Mouse (Mus musculus): ENCODE results near the gene Bcl10. TPM values are rescaled to one million over a fixed set of nuclear protein-coding genes. Genes with fewer than 3 reads are reported as not detected.
A peak's percentile ranks its signal among the peaks of the same experiment; 100 is the strongest.

Gene Bcl10
- polyA plus RNA-seq, 1 experiment from 2014 or later, result 44.0 TPM

DNA sequence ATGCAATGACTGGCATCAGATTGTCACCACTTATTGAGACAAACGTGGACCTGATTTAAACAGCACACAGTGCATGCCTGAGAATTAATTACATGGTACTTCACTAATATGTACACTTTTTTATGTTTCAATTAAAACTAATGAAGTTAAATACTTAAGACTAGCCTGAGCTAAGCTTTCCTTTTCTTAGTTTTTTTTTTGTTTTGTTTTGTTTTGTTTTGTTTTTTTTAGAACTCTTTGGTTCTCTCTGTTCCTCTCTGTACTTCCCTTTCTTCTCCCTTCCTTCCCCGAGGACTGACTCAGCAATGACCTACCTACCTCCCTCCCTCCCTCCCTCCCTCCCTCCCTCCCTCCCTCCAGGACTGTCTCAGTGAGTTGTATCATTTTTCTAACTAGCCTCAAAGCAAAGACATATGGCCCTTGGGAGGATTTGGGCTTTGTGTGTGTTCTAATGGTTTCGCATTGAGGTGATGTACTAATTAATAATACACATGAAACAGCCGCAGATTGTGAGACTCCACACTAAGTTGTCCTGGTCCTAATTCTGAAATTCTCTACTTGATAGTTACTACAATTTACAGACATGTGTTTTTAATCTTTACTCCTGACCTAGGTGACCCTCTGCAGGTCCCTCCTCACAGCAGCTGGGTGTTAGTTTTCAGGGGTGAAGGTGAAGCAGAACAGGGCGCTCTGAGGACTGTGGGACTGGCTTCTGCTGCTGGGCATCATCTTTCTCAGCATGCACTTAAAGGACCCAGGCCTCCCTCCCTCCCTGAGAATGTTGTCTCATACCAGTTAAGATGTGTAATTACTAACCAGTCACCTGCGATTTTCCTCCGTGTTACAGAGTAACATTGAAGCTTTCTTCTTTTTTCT is 7.2 kb downstream of the Bcl10 start:
- no peak for ATAC-seq (ENCODE audit: insufficient number of reproducible peaks, insufficient read depth, low FRiP score, low read depth)
- Histone ChIP-seq H3K9me3 (ENCODE audit: control insufficient read depth, low read length) (no peaks in the 10 kb centered on the region), H3K4me2 (ENCODE audit: low read length) (no peak overlapping the region), H3K36me3 (ENCODE audit: control insufficient read depth, insufficient read depth, low read length) (peaks cover 68% of the 10 kb centered on the region), H3K4me3 (ENCODE audit: control insufficient read depth in 1 of 2, insufficient read depth in 1 of 2, low read depth in 1 of 2, low read length in 2 of 2) (no peak overlapping the region), H3K4me1 (ENCODE audit: control insufficient read depth in 2 of 2, insufficient read depth in 2 of 2, low read length in 2 of 2) (peaks cover 0 to 13% of the 10 kb centered on the region in 2 experiments; a peak in 3 of 4 replicates), H3K9ac (ENCODE audit: low read length) (no peak overlapping the region), H3K27me3 (ENCODE audit: control insufficient read depth, insufficient read depth, low read length) (no peaks in the 10 kb centered on the region), H3K27ac (replicated peaks in 1 of 2; ENCODE audit: control insufficient read depth in 1 of 2, insufficient read depth in 1 of 2, low read depth in 2 of 2, low read length in 2 of 2) (no peak overlapping the region)
- WGBS, result 75% methylated on average over 7 of the region's 7 CpGs

DNA sequence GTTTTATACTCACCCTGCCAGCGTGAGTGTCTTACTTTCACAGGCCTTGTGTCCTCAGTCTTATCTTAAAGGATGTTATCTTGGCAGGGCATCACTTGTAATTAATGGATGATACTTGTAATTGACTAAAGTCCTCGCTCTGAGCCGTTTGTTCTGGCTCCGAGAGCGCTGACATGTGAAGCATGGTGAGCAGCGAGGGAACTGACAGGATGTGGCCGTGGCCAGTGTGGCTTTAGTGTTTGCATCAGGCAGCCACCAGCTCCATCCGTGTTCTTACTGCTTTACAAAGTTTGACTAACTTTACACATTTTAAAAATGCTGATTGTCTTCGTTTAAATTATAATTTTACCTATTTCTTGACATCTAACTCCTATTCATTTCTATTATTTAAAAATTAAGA is 11.2 kb downstream of the Bcl10 start:
- Histone ChIP-seq H3K4me1 (ENCODE audit: control insufficient read depth in 2 of 2, insufficient read depth in 2 of 2, low read length in 2 of 2) (peaks cover 2% of the 10 kb centered on the region in 2 experiments; a peak in 3 of 4 replicates), H3K27ac (replicated peaks in 1 of 2; ENCODE audit: control insufficient read depth in 1 of 2, insufficient read depth in 1 of 2, low read depth in 2 of 2, low read length in 2 of 2) (no peak overlapping the region), H3K36me3 (ENCODE audit: control insufficient read depth, insufficient read depth, low read length) (peaks cover 58% of the 10 kb centered on the region), H3K4me2 (ENCODE audit: low read length) (no peak overlapping the region), H3K9ac (ENCODE audit: low read length) (no peak overlapping the region; the same call in 1 of the 2 replicates), H3K9me3 (ENCODE audit: control insufficient read depth, low read length) (no peaks in the 10 kb centered on the region), H3K4me3 (ENCODE audit: control insufficient read depth in 1 of 2, insufficient read depth in 1 of 2, low read depth in 1 of 2, low read length in 2 of 2) (no peak overlapping the region), H3K27me3 (ENCODE audit: control insufficient read depth, insufficient read depth, low read length) (no peaks in the 10 kb centered on the region)
- 71% methylated on average over 9 of the region's 9 CpGs for WGBS
- no peak for ATAC-seq (ENCODE audit: insufficient number of reproducible peaks, insufficient read depth, low FRiP score, low read depth)

DNA sequence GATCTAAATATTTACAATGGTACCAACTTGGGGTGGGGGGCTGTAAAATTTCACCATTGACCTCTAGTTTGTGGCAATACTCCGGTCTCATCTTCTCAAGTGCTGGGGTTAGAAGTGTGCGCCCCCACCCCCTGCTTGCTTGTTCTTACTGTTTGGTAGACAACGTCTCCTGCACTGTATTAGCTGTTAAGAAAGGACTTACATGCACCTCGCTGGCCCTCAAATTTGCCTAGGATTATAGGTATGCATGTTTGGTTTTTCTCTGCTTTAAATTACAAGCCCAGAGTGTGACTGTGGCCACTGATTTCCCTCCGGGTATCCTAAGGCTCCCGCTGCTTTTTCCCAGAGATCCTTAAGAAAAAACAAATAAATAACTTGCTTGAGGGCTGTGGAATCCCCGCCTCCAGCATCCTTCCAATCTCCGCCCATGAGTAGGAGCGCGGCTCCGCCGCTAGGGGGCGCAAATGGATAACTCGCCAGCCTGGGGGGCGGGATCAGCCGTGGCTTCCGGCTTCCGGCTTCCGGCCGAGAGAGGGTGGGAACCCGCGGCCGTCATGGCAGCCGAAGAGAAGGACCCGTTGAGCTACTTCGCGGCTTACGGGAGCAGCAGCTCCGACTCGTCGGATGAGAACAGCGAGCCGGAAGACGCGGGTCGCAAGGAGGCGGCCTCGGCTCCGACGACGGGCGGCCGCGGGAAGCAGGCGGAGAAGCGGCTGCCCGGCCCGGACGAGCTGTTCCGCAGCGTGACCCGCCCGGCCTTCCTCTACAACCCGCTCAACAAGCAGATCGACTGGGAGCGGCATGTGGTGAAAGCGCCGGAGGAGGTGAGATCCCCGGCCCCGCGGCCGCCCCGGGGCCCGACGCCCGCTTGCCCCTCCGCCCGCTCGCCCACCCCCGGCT is 15.2 kb downstream of the Bcl10 start, which contains the start of gene 2410004B18Rik:
Gene 2410004B18Rik, plus strand, starts transcription at position 510 of the 900 bp plus-strand sequence.
- Histone ChIP-seq H3K9ac (ENCODE audit: low read length) (peak within 1 kb of the TSS; percentile 97), H3K27me3 (ENCODE audit: control insufficient read depth, insufficient read depth, low read length) (no peaks in the 10 kb centered on the region), H3K9me3 (ENCODE audit: control insufficient read depth, low read length) (no peaks in the 10 kb centered on the region), H3K4me3 (ENCODE audit: control insufficient read depth in 1 of 2, insufficient read depth in 1 of 2, low read depth in 1 of 2, low read length in 2 of 2) (peak within 1 kb of the TSS; percentile 79 to 99), H3K27ac (replicated peaks in 1 of 2; ENCODE audit: control insufficient read depth in 1 of 2, insufficient read depth in 1 of 2, low read depth in 2 of 2, low read length in 2 of 2) (peak within 1 kb of the TSS; percentile 18 to 58; a peak in 3 of 4 replicates), H3K4me2 (ENCODE audit: low read length) (peak within 1 kb of the TSS; percentile 88), H3K4me1 (ENCODE audit: control insufficient read depth in 2 of 2, insufficient read depth in 2 of 2, low read length in 2 of 2) (peaks cover 13 to 23% of the 10 kb centered on the region in 2 experiments), H3K36me3 (ENCODE audit: control insufficient read depth, insufficient read depth, low read length) (peaks cover 49% of the 10 kb centered on the region)
- 1% methylated on average over 65 of the region's 70 CpGs for WGBS
- ATAC-seq (ENCODE audit: insufficient number of reproducible peaks, insufficient read depth, low FRiP score, low read depth), result peak; percentile 91

DNA sequence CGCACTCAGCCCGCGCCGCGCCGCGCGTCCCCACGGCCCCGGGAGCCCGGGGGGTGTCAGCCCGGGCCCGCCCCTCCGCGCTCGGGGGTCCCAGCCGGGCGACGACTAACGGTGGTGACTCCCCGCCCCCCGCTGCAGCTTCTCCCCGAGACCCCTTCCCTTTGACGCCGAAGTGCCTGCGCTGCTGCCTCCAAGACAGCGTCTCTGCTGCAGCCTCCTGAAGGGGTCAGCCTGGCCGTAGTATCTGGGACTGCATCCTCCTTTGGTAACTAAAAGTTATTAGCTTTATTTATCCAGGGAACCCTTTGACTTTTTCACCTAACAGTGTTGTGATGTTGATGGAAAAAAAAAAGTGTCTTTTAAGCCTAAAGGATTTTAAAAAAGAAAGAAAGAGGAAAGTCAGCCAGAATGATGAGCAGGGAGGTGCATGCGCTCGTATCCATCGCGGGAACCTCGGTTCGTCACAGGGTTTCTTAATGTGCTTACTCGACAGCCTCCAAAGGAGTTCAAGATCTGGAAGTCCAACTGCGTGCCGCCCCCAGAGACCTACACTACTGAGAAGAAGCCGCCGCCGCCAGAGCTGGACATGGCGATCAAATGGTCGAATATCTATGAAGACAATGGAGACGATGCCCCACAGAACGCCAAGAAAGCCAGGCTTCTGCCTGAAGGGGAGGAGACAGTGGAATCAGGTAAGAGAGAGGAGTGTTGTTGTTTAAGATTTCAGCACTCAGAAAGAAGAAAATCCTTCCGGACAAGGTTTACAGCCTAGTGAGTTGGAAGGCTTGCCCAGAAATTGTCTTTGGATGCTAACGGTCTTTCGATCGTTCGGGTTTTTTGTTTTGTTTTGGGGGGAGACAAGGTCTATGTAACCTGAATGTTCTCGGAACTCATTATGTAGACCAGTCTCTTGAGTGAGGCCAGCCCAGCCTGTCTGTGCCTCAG is 16.1 kb downstream of the Bcl10 start:
- Histone ChIP-seq H3K36me3 (ENCODE audit: control insufficient read depth, insufficient read depth, low read length) (peaks cover 49% of the 10 kb centered on the region), H3K4me3 (ENCODE audit: control insufficient read depth in 1 of 2, insufficient read depth in 1 of 2, low read depth in 1 of 2, low read length in 2 of 2) (peak overlapping the region; percentile 79 to 99), H3K9me3 (ENCODE audit: control insufficient read depth, low read length) (no peaks in the 10 kb centered on the region), H3K4me1 (ENCODE audit: control insufficient read depth in 2 of 2, insufficient read depth in 2 of 2, low read length in 2 of 2) (peaks cover 13 to 23% of the 10 kb centered on the region in 2 experiments), H3K4me2 (ENCODE audit: low read length) (peak overlapping the region; percentile 88), H3K9ac (ENCODE audit: low read length) (peak overlapping the region; percentile 97), H3K27me3 (ENCODE audit: control insufficient read depth, insufficient read depth, low read length) (no peaks in the 10 kb centered on the region), H3K27ac (replicated peaks in 1 of 2; ENCODE audit: control insufficient read depth in 1 of 2, insufficient read depth in 1 of 2, low read depth in 2 of 2, low read length in 2 of 2) (peak overlapping the region in 1 of 2 experiments; percentile 58; a peak in 2 of 4 replicates)
- 16% methylated on average over 50 of the region's 50 CpGs for WGBS
- no peak; the same call in 1 of the 2 replicates for ATAC-seq (ENCODE audit: insufficient number of reproducible peaks, insufficient read depth, low FRiP score, low read depth)

DNA sequence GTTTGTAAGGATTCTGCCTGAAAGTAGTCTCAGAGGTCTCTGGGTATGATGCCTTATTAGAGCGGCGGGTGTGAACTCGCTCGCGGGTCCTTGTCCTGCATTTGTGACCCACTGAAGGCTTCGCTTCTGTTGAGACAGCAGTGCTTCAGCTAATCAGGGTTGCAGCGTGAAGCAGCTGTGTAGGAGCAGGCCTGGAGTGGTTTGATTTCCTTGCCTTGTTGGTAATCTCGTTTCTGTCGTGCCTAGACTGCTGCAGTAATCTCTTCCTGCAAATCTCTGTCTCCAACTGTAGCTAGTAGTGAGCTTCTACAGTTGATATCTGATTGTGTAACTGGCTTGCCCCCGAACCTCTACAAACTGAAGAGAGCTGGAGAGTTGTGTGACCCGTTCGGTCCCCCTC is 16.8 kb downstream of the Bcl10 start:
- H3K9me3 ChIP-seq (ENCODE audit: control insufficient read depth, low read length), result no peaks in the 10 kb centered on the region
- H3K4me2 ChIP-seq (ENCODE audit: low read length), result peak overlapping the region; percentile 88
- WGBS, result 61% methylated on average over 12 of the region's 12 CpGs
- H3K27me3 ChIP-seq (ENCODE audit: control insufficient read depth, insufficient read depth, low read length), result no peaks in the 10 kb centered on the region
- peak overlapping the region; percentile 97 for H3K9ac ChIP-seq (ENCODE audit: low read length)
- peak overlapping the region in 1 of 2 experiments; percentile 99; a peak in 3 of 4 replicates for H3K4me3 ChIP-seq (ENCODE audit: control insufficient read depth in 1 of 2, insufficient read depth in 1 of 2, low read depth in 1 of 2, low read length in 2 of 2)
- peaks cover 50% of the 10 kb centered on the region for H3K36me3 ChIP-seq (ENCODE audit: control insufficient read depth, insufficient read depth, low read length)
- H3K4me1 ChIP-seq (ENCODE audit: control insufficient read depth in 2 of 2, insufficient read depth in 2 of 2, low read length in 2 of 2), result peaks cover 13 to 26% of the 10 kb centered on the region in 2 experiments
- H3K27ac ChIP-seq (replicated peaks in 1 of 2; ENCODE audit: control insufficient read depth in 1 of 2, insufficient read depth in 1 of 2, low read depth in 2 of 2, low read length in 2 of 2), result no peak overlapping the region
- ATAC-seq (ENCODE audit: insufficient number of reproducible peaks, insufficient read depth, low FRiP score, low read depth), result no peak

DNA sequence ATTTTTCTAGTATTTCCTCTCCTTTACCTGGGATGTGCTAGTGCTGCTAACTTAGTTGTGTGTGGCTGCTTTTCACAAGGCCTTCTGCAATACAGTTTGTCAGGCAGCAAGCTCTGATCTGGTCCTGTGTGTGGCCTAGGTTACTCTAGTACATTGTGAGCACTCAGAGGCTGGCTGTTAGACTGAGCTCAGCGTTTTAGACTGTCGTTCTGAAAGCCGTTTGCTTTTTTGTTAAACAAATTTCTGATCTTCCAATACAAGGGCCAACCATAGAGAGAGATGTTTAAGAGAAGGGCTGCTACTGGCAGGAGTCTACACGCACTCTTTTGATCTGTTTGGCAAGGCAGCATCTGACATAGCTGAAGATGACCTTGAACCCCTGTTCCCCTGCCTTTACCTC is 17.4 kb downstream of the Bcl10 start:
- Histone ChIP-seq H3K36me3 (ENCODE audit: control insufficient read depth, insufficient read depth, low read length) (peaks cover 50% of the 10 kb centered on the region), H3K4me1 (ENCODE audit: control insufficient read depth in 2 of 2, insufficient read depth in 2 of 2, low read length in 2 of 2) (peaks cover 13 to 27% of the 10 kb centered on the region in 2 experiments), H3K27me3 (ENCODE audit: control insufficient read depth, insufficient read depth, low read length) (no peaks in the 10 kb centered on the region), H3K9ac (ENCODE audit: low read length) (no peak overlapping the region), H3K27ac (replicated peaks in 1 of 2; ENCODE audit: control insufficient read depth in 1 of 2, insufficient read depth in 1 of 2, low read depth in 2 of 2, low read length in 2 of 2) (no peak overlapping the region), H3K4me3 (ENCODE audit: control insufficient read depth in 1 of 2, insufficient read depth in 1 of 2, low read depth in 1 of 2, low read length in 2 of 2) (peak overlapping the region in 1 of 2 experiments; percentile 99; a peak in 1 of 4 replicates), H3K4me2 (ENCODE audit: low read length) (peak overlapping the region; percentile 88), H3K9me3 (ENCODE audit: control insufficient read depth, low read length) (no peaks in the 10 kb centered on the region)
- WGBS, result 84% methylated on average over 4 of the region's 4 CpGs
- ATAC-seq (ENCODE audit: insufficient number of reproducible peaks, insufficient read depth, low FRiP score, low read depth), result no peak
